Mouse (Mus musculus) MEL (cell line): ENCODE results near the gene Cmss1. TPM values are rescaled to one million over a fixed set of nuclear protein-coding genes. Genes with fewer than 3 reads are reported as not detected.

Experiments used
- DNase-seq: peaks from one replicate; pipeline ENCODE4 v3.0.0; 2011; ENCODE audit warnings: low read depth, low spot score
- H3K27ac ChIP-seq: 2 replicates; pipeline ENCODE4 v1.5.1; 2012; ENCODE audit warnings: low read depth, mild to moderate bottlenecking, control low read depth, low read length, moderate library complexity; ENCODE audit not compliant: control insufficient read depth
- H3K27me3 ChIP-seq, 2 experiments: fragments of 150-350 bp in 1 of 2; sonication (generic) in 1 of 2; 2 replicates each; pipeline ENCODE4 v1.6.1; 2012; ENCODE audit warnings: low read length in 2 of 2, mild to moderate bottlenecking in 2 of 2, improper control_type of control experiment in 1 of 2, moderate library complexity in 1 of 2; ENCODE audit not compliant: insufficient read depth in 2 of 2, control insufficient read depth in 1 of 2
- H3K36me3 ChIP-seq, 2 experiments: 2 replicates each; pipeline ENCODE4 v1.6.1; 2012 to 2014; ENCODE audit warnings: low read length in 2 of 2, improper control_type of control experiment in 1 of 2, inconsistent platforms in 1 of 2, mild to moderate bottlenecking in 1 of 2; ENCODE audit not compliant: insufficient read depth in 2 of 2, control insufficient read depth in 1 of 2
- H3K4me1 ChIP-seq, 2 experiments: fragments of 150-350 bp in 1 of 2; sonication (generic) in 1 of 2; 2 replicates each; pipeline ENCODE4 v1.6.1; 2012; ENCODE audit warnings: low read length in 2 of 2, improper control_type of control experiment in 1 of 2, mild to moderate bottlenecking in 1 of 2; ENCODE audit not compliant: insufficient read depth in 2 of 2, control insufficient read depth in 1 of 2
- H3K4me3 ChIP-seq, 2 experiments: fragments of 150-350 bp in 1 of 2; sonication (generic) in 1 of 2; 2 replicates each; pipeline ENCODE4 v1.5.1; 2012; ENCODE audit warnings: low read depth in 2 of 2, low read length in 2 of 2, mild to moderate bottlenecking in 2 of 2, moderate library complexity in 2 of 2, control low read depth in 1 of 2, improper control_type of control experiment in 1 of 2; ENCODE audit not compliant: control insufficient read depth in 1 of 2, insufficient read depth in 1 of 2
- H3K79me2 ChIP-seq: 2 replicates; pipeline ENCODE4 v1.6.1; 2012; ENCODE audit warnings: mild to moderate bottlenecking, low read length, moderate library complexity; ENCODE audit not compliant: control insufficient read depth, poor library complexity, insufficient read depth
- H3K9ac ChIP-seq: 2 replicates; pipeline ENCODE4 v1.6.1; 2012; ENCODE audit warnings: low read depth, mild to moderate bottlenecking, control low read depth, low read length, moderate library complexity; ENCODE audit not compliant: control insufficient read depth, poor library complexity, severe bottlenecking
- H3K9me3 ChIP-seq: fragments of 150-350 bp; sonication (generic); replicated peaks from 2 replicates; pipeline ENCODE4 v1.6.1; 2012; ENCODE audit warnings: mild to moderate bottlenecking, low read length, improper control_type of control experiment, moderate library complexity; ENCODE audit not compliant: insufficient read depth
- E2F4 ChIP-seq: IDR thresholded peaks from 2 replicates; pipeline ENCODE4 v1.6.1; 2011; ENCODE audit warnings: low read depth, low read length, improper control_type of control experiment, borderline replicate concordance
- ELF1 ChIP-seq: IDR thresholded peaks from 2 replicates; pipeline ENCODE4 v1.6.1; 2014; ENCODE audit warnings: low read depth, mild to moderate bottlenecking, inconsistent platforms, low read length, improper control_type of control experiment, moderate library complexity
- EP300 ChIP-seq, 2 experiments: IDR thresholded peaks; 2 replicates each; pipeline ENCODE4 v1.6.1; 2011; ENCODE audit warnings: improper control_type of control experiment in 2 of 2, low read length in 2 of 2, low read depth in 1 of 2, mild to moderate bottlenecking in 1 of 2
- GABPA ChIP-seq: IDR thresholded peaks from 2 replicates; pipeline ENCODE4 v1.6.1; 2012; ENCODE audit warnings: low read depth, mild to moderate bottlenecking, inconsistent platforms, low read length, improper control_type of control experiment, moderate library complexity
- GATA1 ChIP-seq: IDR thresholded peaks from 2 replicates; pipeline ENCODE4 v1.6.1; 2011; ENCODE audit warnings: low read depth, low read length, improper control_type of control experiment
- HCFC1 ChIP-seq: IDR thresholded peaks from 2 replicates; pipeline ENCODE4 v1.6.1; 2012; ENCODE audit warnings: low read depth, mild to moderate bottlenecking, inconsistent platforms, low read length, improper control_type of control experiment, moderate library complexity
- MAFK ChIP-seq: IDR thresholded peaks from 2 replicates; pipeline ENCODE4 v1.6.1; 2011; ENCODE audit warnings: low read depth, mild to moderate bottlenecking, low read length, improper control_type of control experiment, borderline replicate concordance
- MEF2A ChIP-seq: IDR thresholded peaks from 2 replicates; pipeline ENCODE4 v1.6.1; 2014; ENCODE audit warnings: low read depth, mild to moderate bottlenecking, inconsistent platforms, low read length, improper control_type of control experiment; ENCODE audit not compliant: poor library complexity, insufficient replicate concordance, severe bottlenecking; ENCODE audit errors: extremely low read depth
- MXI1 ChIP-seq: IDR thresholded peaks from 2 replicates; pipeline ENCODE4 v1.6.1; 2011; ENCODE audit warnings: mild to moderate bottlenecking, low read depth, low read length, improper control_type of control experiment
- MYC ChIP-seq: IDR thresholded peaks from 2 replicates; pipeline ENCODE4 v1.6.1; 2011; ENCODE audit warnings: low read depth, mild to moderate bottlenecking, low read length, improper control_type of control experiment, moderate library complexity
- POLR2AphosphoS2 ChIP-seq: IDR thresholded peaks from 2 replicates; pipeline ENCODE4 v1.6.1; 2011; ENCODE audit warnings: low read length, improper control_type of control experiment
- POLR2AphosphoS5 ChIP-seq: IDR thresholded peaks from 2 replicates; pipeline ENCODE4 v1.6.1; 2012; ENCODE audit warnings: low read depth, borderline replicate concordance, mild to moderate bottlenecking, inconsistent platforms, low read length, moderate library complexity, mixed read lengths
- RAD21 ChIP-seq: IDR thresholded peaks from 2 replicates; pipeline ENCODE4 v1.6.1; 2011; ENCODE audit warnings: mild to moderate bottlenecking, low read depth, low read length, improper control_type of control experiment
- SMC3 ChIP-seq: IDR thresholded peaks from 2 replicates; pipeline ENCODE4 v1.6.1; 2011; ENCODE audit warnings: low read depth, low read length, improper control_type of control experiment
- TAL1 ChIP-seq: IDR thresholded peaks from 2 replicates; pipeline ENCODE4 v1.6.1; 2012; ENCODE audit warnings: mild to moderate bottlenecking, inconsistent platforms, low read length, moderate library complexity, mixed read lengths
- TBP ChIP-seq: IDR thresholded peaks from 2 replicates; pipeline ENCODE4 v1.8.0; 2011; ENCODE audit warnings: low read depth, low read length, improper control_type of control experiment
- UBTF ChIP-seq: IDR thresholded peaks from 2 replicates; pipeline ENCODE4 v1.6.1; 2012; ENCODE audit warnings: low read depth, mild to moderate bottlenecking, inconsistent platforms, low read length, improper control_type of control experiment, moderate library complexity, borderline replicate concordance; ENCODE audit not compliant: insufficient read depth
- USF1 ChIP-seq: IDR thresholded peaks from 2 replicates; pipeline ENCODE4 v1.6.1; 2014; ENCODE audit warnings: low read depth, mild to moderate bottlenecking, inconsistent platforms, low read length, improper control_type of control experiment, moderate library complexity
- ZNF384 ChIP-seq: IDR thresholded peaks from 2 replicates; pipeline ENCODE4 v1.6.1; 2012; ENCODE audit warnings: low read depth, mild to moderate bottlenecking, inconsistent platforms, low read length, improper control_type of control experiment
- polyA plus RNA-seq, 2 experiments: library from polyadenylated mRNA; stranded (reverse) in 1 of 2; unstranded in 1 of 2; fragments of >175 nt in 1 of 2; fragments of >200 nt in 1 of 2; gene quantifications; 2 replicates each; pipeline versions ENCODE4 v1.2.1 to v1.2.4; 2012; ENCODE audit warnings: low replicate concordance in 2 of 2, low read depth in 1 of 2; ENCODE audit not compliant: insufficient read length in 2 of 2, insufficient read depth in 1 of 2, missing spikeins in 1 of 2
- total RNA-seq: library from RNA; depleted of rRNA; stranded (reverse); fragments of 300-350 nt; gene quantifications from 2 replicates; pipeline ENCODE4 v1.2.3, GENCODE M21; 2012

Gene Cmss1
- total and polyA plus RNA-seq, 3 experiments: 80.9 to 94.7 TPM; not detected in 1

- peaks cover 4 to 7% of the 10 kb centered on the region in 2 experiments for H3K4me1 ChIP-seq
- H3K27me3 ChIP-seq: no peaks in the 10 kb centered on the region
- no peak overlapping the region; the same call in 1 of the 2 replicates for H3K27ac ChIP-seq
- DNase-seq: no peak
- no peaks in the 10 kb centered on the region; the same call in 1 of the 2 replicates for H3K79me2 ChIP-seq
- H3K9me3 ChIP-seq: no peaks in the 10 kb centered on the region
- H3K4me3 ChIP-seq: no peak overlapping the region
- H3K9ac ChIP-seq: no peak overlapping the region
- peaks cover 0 to 21% of the 10 kb centered on the region in 2 experiments; a peak in 2 of 4 replicates for H3K36me3 ChIP-seq
- no peak for TF ChIP-seq MEF2A
- no peak for TF ChIP-seq HCFC1
- TF ChIP-seq RAD21: no peak
- no peak for TF ChIP-seq GATA1
- TF ChIP-seq MXI1: no peak
- TF ChIP-seq POLR2AphosphoS2: no peak
- TF ChIP-seq ZNF384: no peak
- no peak for TF ChIP-seq MAFK
- TF ChIP-seq ELF1: no peak
- TF ChIP-seq TBP: no peak
- TF ChIP-seq SMC3: no peak
- TF ChIP-seq E2F4: no peak
- TF ChIP-seq USF1: no peak
- no peak for TF ChIP-seq TAL1
- TF ChIP-seq GABPA: no peak
- no peak for TF ChIP-seq EP300 (IDR thresholded peaks at IDR 0.05; ENCODE audit: low read depth in 1 of 2, low read length in 2 of 2)
- no peak for TF ChIP-seq UBTF
- TF ChIP-seq, all 39 proteins: peak for 0
Observed at GRCm38 (mm10) chr16:57536511-57536910, 70.2 kb downstream of the Cmss1 start.

GRCm38 (mm10) chr16:57534811-57535210 is 71.9 kb downstream of the Cmss1 start:
- peaks cover 3 to 4% of the 10 kb centered on the region in 2 experiments for H3K4me1 ChIP-seq
- TF ChIP-seq ELF1 (no peak), MYC (no peak), POLR2AphosphoS5 (no peak)
- TF ChIP-seq, all 39 proteins: peak for 0
- H3K36me3 ChIP-seq: peaks cover 0 to 18% of the 10 kb centered on the region in 2 experiments; a peak in 2 of 4 replicates
- DNase-seq: no peak
- H3K9ac ChIP-seq: no peak overlapping the region
- no peaks in the 10 kb centered on the region for H3K79me2 ChIP-seq
- H3K4me3 ChIP-seq: no peak overlapping the region
- H3K9me3 ChIP-seq: no peaks in the 10 kb centered on the region
- no peaks in the 10 kb centered on the region for H3K27me3 ChIP-seq
- H3K27ac ChIP-seq: no peak overlapping the region
